Mouse (Mus musculus): ENCODE results near the gene Mmp24.
"Not testable (repeated sequence)": the region's sequence is repeated elsewhere in the genome, so short reads cannot be mapped to it uniquely, and the experiment has no call there.

Gene Mmp24

GRCm38 (mm10) chr2:155774927-155775684 is at the start of gene Mmp24:
Mmp24 (plus strand) TSS chr2:155775342.
- DNase-seq (ENCODE audit: inconsistent ontology term) = peak; percentile 10

DNA sequence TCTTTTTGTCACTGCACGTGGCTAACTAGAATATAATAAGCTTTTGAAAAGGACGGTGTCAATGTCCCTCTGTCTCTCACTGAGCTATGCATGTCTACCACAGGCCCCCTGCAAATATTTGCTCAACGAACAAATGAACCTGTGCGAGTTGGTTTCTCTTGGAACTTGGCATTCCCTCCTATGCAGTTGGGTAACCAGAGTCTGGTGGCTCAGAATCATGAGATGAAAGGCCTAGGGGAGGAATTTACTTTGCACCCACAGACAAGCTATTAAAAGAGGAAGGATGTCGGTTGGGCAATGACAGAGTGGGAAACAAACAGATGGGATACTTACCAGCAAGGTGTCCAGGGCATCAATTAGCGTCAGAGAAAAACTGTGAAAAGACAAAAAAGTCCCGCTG is 48.8 kb upstream of the Mmp24 start:
- no peak for DNase-seq (ENCODE audit: inconsistent ontology term)

- no peak for DNase-seq (ENCODE audit: inconsistent ontology term)
Observed at GRCm38 (mm10) chr2:155727764-155728395, 47.3 kb upstream of the Mmp24 start.

DNA sequence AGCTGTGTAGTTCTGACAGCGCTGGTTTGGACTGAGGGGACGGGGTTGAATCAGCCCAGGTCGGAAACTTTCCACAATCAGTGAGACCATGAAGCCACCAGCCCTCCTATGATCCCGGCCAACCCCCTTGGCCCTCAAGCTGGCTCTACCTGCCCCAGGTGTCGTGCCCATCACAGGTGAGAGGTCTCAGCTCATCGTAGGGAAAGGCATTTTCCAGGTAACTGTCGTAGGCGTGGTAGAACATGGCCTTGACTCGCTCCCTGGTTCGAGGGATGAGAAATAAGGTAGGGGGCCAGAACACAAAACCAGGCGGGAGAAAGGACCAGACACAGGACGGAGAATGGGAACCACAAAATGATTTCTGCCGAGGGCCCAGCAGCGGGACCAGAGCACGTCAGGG is 46.4 kb upstream of the Mmp24 start:
- DNase-seq (ENCODE audit: inconsistent ontology term) = no peak

GRCm38 (mm10) chr2:155729158-155729645 is 45.9 kb upstream of the Mmp24 start, which contains the start of gene Edem2:
Edem2 (minus strand) TSS chr2:155729475.
- DNase-seq (ENCODE audit: inconsistent ontology term) = peak; percentile 87

DNA sequence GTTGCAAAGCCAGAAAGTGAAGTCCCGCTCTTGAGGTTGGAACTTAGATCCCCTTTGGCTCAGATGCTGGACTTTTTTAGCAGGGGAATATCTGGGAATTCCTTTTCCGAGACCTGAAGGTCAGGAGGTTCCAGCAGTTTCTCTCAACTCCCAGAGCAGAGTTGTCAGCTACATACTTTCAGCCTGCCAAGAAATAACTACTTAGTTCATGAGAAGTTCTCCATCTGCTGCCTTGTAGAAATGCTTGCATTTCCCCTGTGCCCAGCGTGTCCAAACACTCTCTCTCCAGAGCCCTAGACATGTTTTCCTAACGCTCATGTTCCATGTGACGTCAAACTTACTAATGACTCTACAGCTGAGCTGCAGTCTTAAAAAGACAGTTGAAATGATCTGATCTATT is 40.1 kb upstream of the Mmp24 start:
- no peak for DNase-seq (ENCODE audit: inconsistent ontology term)

GRCm38 (mm10) chr2:155735766-155736165 is 39.4 kb upstream of the Mmp24 start, which contains the start of gene Gm17581:
Gm17581 (minus strand) TSS chr2:155735866.
- DNase-seq (ENCODE audit: inconsistent ontology term) = not testable (repeated sequence)

DNA sequence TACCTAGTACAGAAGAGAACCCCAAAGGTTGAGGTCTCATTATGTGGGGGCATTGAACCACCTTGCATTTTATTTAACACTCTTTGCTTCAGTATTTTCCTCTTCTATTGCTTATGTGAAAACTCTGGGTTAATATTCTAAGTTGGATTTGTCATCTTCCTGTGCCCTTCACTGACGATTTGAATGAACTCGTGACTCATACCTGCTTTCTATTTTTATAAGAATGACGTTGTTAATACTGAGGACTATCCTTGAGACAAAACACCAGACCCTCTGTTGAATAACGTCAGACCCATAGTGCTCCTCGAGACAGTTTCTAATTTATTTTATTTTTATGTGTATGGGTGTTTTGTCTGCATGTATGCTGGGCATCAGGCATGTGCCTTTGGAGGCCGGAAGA is 38.2 kb upstream of the Mmp24 start:
- no peak for DNase-seq (ENCODE audit: inconsistent ontology term)

- DNase-seq (ENCODE audit: inconsistent ontology term) = no peak
Observed at GRCm38 (mm10) chr2:155737803-155738202, 37.3 kb upstream of the Mmp24 start.

DNA sequence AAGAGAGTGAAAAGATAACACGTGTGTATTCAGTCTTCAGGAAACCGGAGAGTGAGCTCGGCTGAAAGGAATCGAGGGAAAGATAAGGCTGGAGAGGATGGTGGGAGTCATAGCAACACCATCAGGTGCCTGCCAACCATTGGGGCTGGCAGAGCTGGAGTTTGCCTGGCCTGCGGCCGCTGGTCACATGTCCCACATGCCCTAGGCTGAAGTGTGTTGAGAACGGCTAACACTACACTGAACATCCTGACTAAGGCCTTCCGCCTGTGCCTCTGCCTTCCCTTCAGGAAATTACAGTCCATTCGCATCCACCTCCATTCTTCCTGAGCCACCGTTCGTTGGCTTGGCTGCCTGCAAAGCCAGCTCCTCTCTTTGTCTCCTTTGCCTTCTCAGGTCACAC is 32.9 kb upstream of the Mmp24 start:
- no peak for DNase-seq (ENCODE audit: inconsistent ontology term)

DNA sequence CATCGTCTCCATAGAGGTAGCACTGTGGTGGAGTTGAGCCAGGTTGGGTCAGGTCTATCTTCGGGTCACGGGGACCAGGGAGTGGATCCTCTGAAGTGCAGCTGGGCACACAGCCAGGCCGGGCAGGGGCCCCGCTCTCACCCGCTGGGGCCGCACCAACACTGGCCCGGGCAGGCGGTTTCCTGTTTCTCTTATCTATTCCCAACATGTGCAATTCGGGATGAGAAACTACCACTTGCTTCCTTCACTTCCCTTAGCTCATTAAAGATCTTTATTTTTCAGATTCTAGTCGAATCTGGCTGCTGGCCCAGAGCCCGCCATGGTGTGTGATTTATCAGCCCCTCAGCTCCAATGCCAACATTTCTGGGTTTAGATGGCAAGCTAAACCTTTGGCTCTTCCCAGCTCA is 32.2 kb upstream of the Mmp24 start:
- DNase-seq (ENCODE audit: inconsistent ontology term) = no peak

DNA sequence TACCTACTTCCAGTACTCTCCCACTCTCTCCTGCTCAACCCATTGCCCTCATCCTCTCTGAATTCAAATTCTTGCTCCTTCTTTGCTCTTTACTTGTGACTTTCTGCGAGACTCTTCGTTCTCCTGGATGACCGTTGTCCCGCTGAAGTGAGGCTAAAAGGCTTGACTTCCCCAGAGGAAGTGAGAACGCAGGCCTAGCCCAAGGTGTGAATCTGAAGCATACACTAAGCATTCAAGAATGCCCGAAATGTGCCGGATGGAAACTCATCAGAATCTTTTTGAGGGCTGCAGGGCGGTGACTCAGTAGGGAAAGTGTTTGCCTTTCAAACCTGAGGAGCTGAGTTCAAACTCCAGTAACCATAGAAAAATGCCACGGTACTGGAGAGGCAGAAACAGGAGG is 31.8 kb upstream of the Mmp24 start:
- DNase-seq (ENCODE audit: inconsistent ontology term) = no peak

- DNase-seq (ENCODE audit: inconsistent ontology term) = no peak
Observed at GRCm38 (mm10) chr2:155745487-155745886, 29.7 kb upstream of the Mmp24 start.

DNA sequence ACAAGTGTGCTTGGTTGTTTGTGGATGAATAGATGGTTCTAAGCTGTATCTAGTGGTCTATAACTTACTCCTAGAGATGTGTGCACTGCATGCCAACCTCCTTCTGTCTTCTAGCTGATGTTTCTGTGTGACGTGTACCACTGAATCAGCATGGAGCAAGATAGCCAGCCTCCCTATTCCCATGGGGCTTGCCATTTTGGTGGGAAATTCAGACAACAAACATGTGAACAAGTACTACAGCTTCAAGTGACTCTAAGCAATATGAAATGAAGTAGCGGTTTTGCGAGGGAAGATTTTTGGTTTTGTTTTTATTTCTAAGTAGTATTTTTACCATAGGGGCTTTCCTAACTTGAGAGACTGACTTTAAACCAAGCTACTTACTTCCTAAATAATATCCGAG is 25.7 kb upstream of the Mmp24 start:
- no peak for DNase-seq (ENCODE audit: inconsistent ontology term)

DNA sequence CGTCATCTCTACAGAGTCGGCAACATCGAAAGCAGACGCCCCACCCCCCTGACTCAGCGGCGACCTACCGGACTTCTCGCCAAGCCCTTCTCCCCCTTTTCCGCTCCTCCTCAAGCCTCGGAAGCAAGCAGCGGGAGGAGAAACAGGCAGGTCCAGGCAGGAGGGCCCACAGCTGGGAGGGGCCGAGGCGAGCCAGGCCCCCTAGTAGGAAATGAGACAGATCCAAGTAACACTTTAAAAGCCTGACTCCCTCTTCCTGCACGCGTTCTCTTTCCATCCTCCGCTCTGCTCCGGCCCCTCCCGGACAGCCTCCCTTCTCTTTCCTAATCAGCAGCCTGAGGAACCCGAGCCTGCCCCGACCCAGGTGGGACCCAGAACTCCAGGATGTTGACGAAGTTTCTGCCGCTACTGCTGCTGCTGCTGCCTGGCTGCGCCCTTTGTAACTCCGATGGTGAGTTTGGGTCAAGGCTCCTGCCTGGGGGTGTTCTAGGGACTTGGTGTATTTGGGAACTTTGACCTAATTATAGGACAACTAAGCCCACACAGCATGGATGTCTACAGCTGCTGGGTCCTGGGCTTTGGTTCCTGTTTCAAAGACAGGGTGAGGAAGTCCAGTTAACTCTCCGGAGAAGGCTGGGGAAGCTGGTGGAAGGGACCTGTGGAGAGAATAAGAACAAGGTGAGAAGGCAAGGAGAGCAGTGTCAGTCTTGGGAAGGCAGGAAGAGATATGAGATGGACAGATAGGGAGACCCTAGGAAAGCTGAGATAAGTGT is 23.9 kb upstream of the Mmp24 start, which contains the start of gene Procr:
Procr (plus strand) TSS at position 104 of the 773 bp plus-strand sequence.
- DNase-seq (ENCODE audit: inconsistent ontology term) = peak; percentile 62

DNA sequence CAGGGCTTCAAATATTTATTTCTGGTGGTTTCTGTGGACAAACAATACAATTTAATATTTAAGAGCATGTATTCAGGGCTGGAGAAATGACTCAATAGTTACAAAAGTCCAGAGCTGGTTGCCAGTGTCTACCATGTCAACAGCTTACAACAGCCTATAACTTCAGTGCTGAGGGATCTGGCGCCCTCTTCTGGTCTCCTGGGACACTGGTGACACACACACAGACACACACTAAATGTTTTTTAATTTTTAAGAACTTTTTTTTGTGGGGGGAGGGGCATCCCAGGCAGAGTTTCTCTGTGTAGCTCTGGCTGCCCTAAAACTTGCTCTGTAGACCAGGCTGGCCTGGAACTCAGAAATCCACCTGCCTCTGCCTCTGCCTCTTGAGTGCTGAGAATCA is 19.4 kb upstream of the Mmp24 start:
- DNase-seq (ENCODE audit: inconsistent ontology term) = peak; percentile 23

DNA sequence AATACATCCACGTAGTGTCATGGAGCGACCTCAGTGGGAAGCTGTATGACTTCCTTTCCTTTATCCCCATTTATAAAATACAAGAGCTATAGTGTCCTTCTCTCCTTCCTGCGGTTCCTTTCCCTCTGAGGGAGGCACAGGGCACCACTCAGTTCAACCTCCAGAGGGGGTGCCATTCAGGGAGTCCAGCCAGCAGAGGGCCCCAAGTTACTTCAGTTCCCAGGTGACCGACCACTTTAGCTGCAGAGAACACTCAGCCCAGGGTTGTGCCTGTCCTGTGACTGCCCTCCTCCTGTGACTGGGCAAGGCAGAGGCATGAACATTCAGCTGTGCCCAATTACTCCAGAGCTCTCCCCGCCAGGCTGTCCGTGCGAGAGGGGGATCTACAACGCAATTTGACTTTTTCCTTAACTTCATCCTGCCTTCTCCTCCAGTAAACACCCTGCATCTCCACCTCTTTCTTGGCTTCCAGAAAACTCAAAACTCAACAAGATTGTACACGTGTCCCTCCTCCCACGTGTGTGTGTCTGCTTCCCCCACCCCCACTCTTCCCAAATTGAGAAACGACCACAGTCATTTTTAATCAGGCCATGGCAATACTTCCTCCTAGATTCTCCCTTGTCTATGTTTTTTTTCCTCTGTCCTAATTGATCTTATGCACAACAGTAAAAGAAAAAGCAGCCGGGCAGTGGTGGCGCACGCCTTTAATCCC is 18.1 kb upstream of the Mmp24 start:
- no peak for DNase-seq (ENCODE audit: inconsistent ontology term)

GRCm38 (mm10) chr2:155764679-155765418 is 10.3 kb upstream of the Mmp24 start:
- peak; percentile 47 for DNase-seq (ENCODE audit: inconsistent ontology term)

GRCm38 (mm10) chr2:155773664-155774063 is 1.5 kb upstream of the Mmp24 start:
- DNase-seq (ENCODE audit: inconsistent ontology term) = no peak

- DNase-seq (ENCODE audit: inconsistent ontology term) = no peak
Observed at GRCm38 (mm10) chr2:155774261-155774926, 748 bp upstream of the Mmp24 start.
